Mouse (Mus musculus): ENCODE results near the gene Ntn5. TPM values are rescaled to one million over a fixed set of nuclear protein-coding genes. Genes with fewer than 3 reads are reported as not detected.

The Ntn5 gene
- total RNA-seq (2012; rRNA removed) (0.08 TPM in 1 of 2 replicates, not detected in the other), total RNA-seq (2014; rRNA removed) (not detected in 2 replicates), polyA plus RNA-seq (2012; ENCODE audit: insufficient read length, low read depth) (0.57 and 0.63 TPM in 2 replicates)

GRCm38 (mm10) chr7:45683396-45684050 is at the start of gene Ntn5:
Ntn5 (plus strand) TSS chr7:45684022.
- dilution Hi-C loops (cut with MboI; ENCODE audit: extremely low pct_ligation_motif_present, extremely low pct_unique_long_range_greater_than_20kb, low sequenced_read_pairs) (no loop called here), in situ Hi-C loops (cut with MboI; ENCODE audit: low pct_ligation_motif_present, low pct_unique_long_range_greater_than_20kb, low sequenced_read_pairs) (loop anchor here (5.0 to 10.0 kb wide), 3 partner anchors 46 to 219 kb away; partner anchors contain the start of genes Bax and Mamstr)
- Histone ChIP-seq H3K9ac (ENCODE audit: insufficient read depth, low read depth) (no peak within 1 kb of the TSS), H3K79me2 (replicated peaks; ENCODE audit: control insufficient read depth, extremely low read depth, insufficient read depth, poor library complexity, severe bottlenecking) (no peaks in the 10 kb centered on the region), H3K27ac (ENCODE audit: insufficient read depth, low read depth) (no peak within 1 kb of the TSS), H3K4me1 (ENCODE audit: control insufficient read depth in 1 of 2, insufficient read depth in 2 of 2) (peaks cover 34 to 78% of the 10 kb centered on the region in 2 experiments), H3K27me3 (replicated peaks) (no peaks in the 10 kb centered on the region), H3K9me3 (replicated peaks; ENCODE audit: low read length) (no peaks in the 10 kb centered on the region), H3K4me3 (replicated peaks in 1 of 3; ENCODE audit: low read depth in 2 of 3, low read length in 2 of 3, poor library complexity in 1 of 3) (no peak within 1 kb of the TSS), H3K4me2 (ENCODE audit: insufficient read depth, low read depth, poor library complexity, severe bottlenecking) (no peak within 1 kb of the TSS), H3K36me3 (replicated peaks in 1 of 2; ENCODE audit: control insufficient read depth in 1 of 2, insufficient read depth in 1 of 2, low read length in 1 of 2) (no peaks in the 10 kb centered on the region)
- DNase-seq (ENCODE audit: extremely low read depth), result peak; percentile 24
- 0 out of 2 replicates have a peak, but pooled peaks have one; percentile 18 for TF ChIP-seq ETS1 (conservative IDR thresholded peaks at IDR 0.05; ENCODE audit: low read depth, low read length)
- no peak for TF ChIP-seq CTCF (conservative IDR thresholded peaks at IDR 0.05 in 1 of 2, IDR thresholded peaks at IDR 0.05 in 1 of 2; ENCODE audit: low read depth in 2 of 2, low read length in 2 of 2)

- no peak overlapping the region for H3K9ac ChIP-seq (ENCODE audit: insufficient read depth, low read depth)
- no peaks in the 10 kb centered on the region for H3K27me3 ChIP-seq (replicated peaks)
- peaks cover 14 to 57% of the 10 kb centered on the region in 2 experiments for H3K4me1 ChIP-seq (ENCODE audit: control insufficient read depth in 1 of 2, insufficient read depth in 2 of 2)
- no peaks in the 10 kb centered on the region for H3K79me2 ChIP-seq (replicated peaks; ENCODE audit: control insufficient read depth, extremely low read depth, insufficient read depth, poor library complexity, severe bottlenecking)
- no peak overlapping the region for H3K4me2 ChIP-seq (ENCODE audit: insufficient read depth, low read depth, poor library complexity, severe bottlenecking)
- H3K9me3 ChIP-seq (replicated peaks; ENCODE audit: low read length), result peaks cover 23% of the 10 kb centered on the region
- H3K36me3 ChIP-seq (replicated peaks in 1 of 2; ENCODE audit: control insufficient read depth in 1 of 2, insufficient read depth in 1 of 2, low read length in 1 of 2), result peaks cover 0 to 25% of the 10 kb centered on the region in 2 experiments
- peak; percentile 80 for DNase-seq (ENCODE audit: extremely low read depth)
- peak overlapping the region in 1 of 3 experiments; percentile 0 for H3K4me3 ChIP-seq (replicated peaks in 1 of 3; ENCODE audit: low read depth in 2 of 3, low read length in 2 of 3, poor library complexity in 1 of 3)
- in situ Hi-C loops (cut with MboI; ENCODE audit: low pct_ligation_motif_present, low pct_unique_long_range_greater_than_20kb, low sequenced_read_pairs) (loop anchor here (5.0 kb wide), 1 partner anchor 47 kb away; the partner anchor contains the start of gene Ntn5), dilution Hi-C loops (cut with MboI; ENCODE audit: extremely low pct_ligation_motif_present, extremely low pct_unique_long_range_greater_than_20kb, low sequenced_read_pairs) (no loop called here)
- peak overlapping the region; percentile 41 for H3K27ac ChIP-seq (ENCODE audit: insufficient read depth, low read depth)
- TF ChIP-seq ZMIZ1 (IDR thresholded peaks at IDR 0.05; ENCODE audit: low read depth, low read length) (no peak), POLR2A (IDR thresholded peaks at IDR 0.05; ENCODE audit: low read depth, low read length) (no peak), RAD21 (IDR thresholded peaks at IDR 0.05; ENCODE audit: low read depth, low read length) (no peak), BHLHE40 (IDR thresholded peaks at IDR 0.05; ENCODE audit: low read depth, low read length) (no peak), MEF2A (IDR thresholded peaks at IDR 0.05; ENCODE audit: borderline replicate concordance, low read depth, low read length) (peak; percentile 79), HCFC1 (IDR thresholded peaks at IDR 0.05; ENCODE audit: low read depth, low read length) (peak; percentile 58), JUN (IDR thresholded peaks at IDR 0.05; ENCODE audit: insufficient read depth, low read depth, low read length) (peak; percentile 90), KAT2A (IDR thresholded peaks at IDR 0.05; ENCODE audit: insufficient replicate concordance, low read length) (no peak), ETS1 (conservative IDR thresholded peaks at IDR 0.05; ENCODE audit: low read depth, low read length) (peak; percentile 76), UBTF (IDR thresholded peaks at IDR 0.05; ENCODE audit: low read depth, low read length) (no peak), GABPA (IDR thresholded peaks at IDR 0.05; ENCODE audit: insufficient replicate concordance, low read depth, low read length) (peak; percentile 53; the same call in 1 of the 2 replicates), JUND (conservative IDR thresholded peaks at IDR 0.05; ENCODE audit: low read depth, low read length) (peak; percentile 80), TCF12 (IDR thresholded peaks at IDR 0.05; ENCODE audit: low read depth, low read length) (0 out of 2 replicates have a peak, but pooled peaks have one; percentile 13), MAX (IDR thresholded peaks at IDR 0.05; ENCODE audit: low read length) (no peak), USF1 (IDR thresholded peaks at IDR 0.05; ENCODE audit: low read depth, low read length) (no peak), SMC3 (IDR thresholded peaks at IDR 0.05; ENCODE audit: low read depth, low read length) (no peak), ZC3H11A (IDR thresholded peaks at IDR 0.05; ENCODE audit: low read depth, low read length) (no peak), TBP (conservative IDR thresholded peaks at IDR 0.05; ENCODE audit: low read depth, low read length) (0 out of 2 replicates have a peak, but pooled peaks have one; percentile 35), MXI1 (IDR thresholded peaks at IDR 0.05; ENCODE audit: low read depth, low read length) (no peak), EP300 (IDR thresholded peaks at IDR 0.05; ENCODE audit: low read length) (no peak), IRF4 (IDR thresholded peaks at IDR 0.05; ENCODE audit: low read depth, low read length) (peak; percentile 60), NRF1 (IDR thresholded peaks at IDR 0.05; ENCODE audit: low read depth, low read length) (no peak), CTCF (conservative IDR thresholded peaks at IDR 0.05 in 1 of 2, IDR thresholded peaks at IDR 0.05 in 1 of 2; ENCODE audit: low read depth in 2 of 2, low read length in 2 of 2) (no peak), E2F4 (IDR thresholded peaks at IDR 0.05; ENCODE audit: insufficient replicate concordance, low read depth, low read length) (0 out of 2 replicates have a peak, but pooled peaks have one; percentile 46), RCOR1 (conservative IDR thresholded peaks at IDR 0.05; ENCODE audit: low read depth, low read length) (no peak), NELFE (IDR thresholded peaks at IDR 0.05; ENCODE audit: low read depth, low read length) (no peak), MAZ (IDR thresholded peaks at IDR 0.05; ENCODE audit: low read depth, low read length) (no peak), SIN3A (IDR thresholded peaks at IDR 0.05; ENCODE audit: low read length) (no peak)
Observed at GRCm38 (mm10) chr7:45634946-45635681, 48.7 kb upstream of the Ntn5 start.

Data from CH12.LX (cell line).